Mouse (Mus musculus) retina, embryonic 14.5 days (tissue): ENCODE measurements around the gene Idh3a.

Experiments used
- DNase-seq: peaks from one replicate; pipeline ENCODE4 v3.0.0-alpha.2; 2015; ENCODE audit warnings: low spot score

The Idh3a gene

GRCm38 (mm10) chr9:54647456-54647855 lies 61.3 kb downstream of the Idh3a start:
- DNase-seq = no peak

- no peak for DNase-seq
Measured at GRCm38 (mm10) chr9:54649360-54649759, 63.2 kb downstream of the Idh3a start.

- DNase-seq = no peak
Measured at GRCm38 (mm10) chr9:54652778-54653177, 66.6 kb downstream of the Idh3a start.
